Mouse (Mus musculus): ENCODE data around the gene Skp2.

DNA sequence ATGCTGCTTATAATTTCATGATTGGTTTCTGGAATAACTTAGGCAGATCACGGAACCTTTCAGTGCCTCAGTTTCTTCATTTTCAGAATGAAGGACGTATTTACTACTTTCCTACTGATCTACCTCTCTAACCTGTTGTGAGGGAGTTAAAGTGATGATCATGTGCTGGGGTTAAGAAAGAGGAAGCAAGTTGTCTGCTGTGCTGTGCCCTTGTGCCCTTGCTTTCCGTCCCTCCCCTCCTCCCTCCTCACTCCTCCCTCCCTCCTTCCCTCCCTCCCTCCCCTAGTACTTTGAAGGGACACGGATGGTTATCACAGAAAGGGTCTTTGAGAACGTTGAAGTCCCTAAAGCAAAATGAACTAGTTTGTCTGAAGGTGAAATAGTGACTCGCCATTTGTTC, 43.2 kb upstream of the Skp2 start:
- no peak for TF ChIP-seq CTCF (IDR thresholded peaks at IDR 0.05; ENCODE audit: low read depth)
- no peak for TF ChIP-seq EP300 (IDR thresholded peaks at IDR 0.05; ENCODE audit: low read depth)
